Mouse (Mus musculus) intestine, embryonic 15.5 days (tissue): ENCODE measurements around the gene Cpsf2. TPM values are rescaled to one million over a fixed set of nuclear protein-coding genes. Genes with fewer than 3 reads are reported as not detected.
"Not testable (repeated sequence)": the region's sequence is repeated elsewhere in the genome, so short reads cannot be mapped to it uniquely, and the experiment has no call there.

ENCODE experiments used
- ATAC-seq: fragments of 200-750 bp; cut with Nextera tagmentation; 2 replicates; pipeline ENCODE4 v1.8.0; 2017; ENCODE audit warnings: moderate TSS enrichment, moderate library complexity
- H3K27ac ChIP-seq: fragments of 300-500 bp; sonication (generic); 2 replicates; pipeline ENCODE4 v1.5.1; 2015; ENCODE audit warnings: mild to moderate bottlenecking, inconsistent platforms
- H3K27me3 ChIP-seq: fragments of 300-500 bp; sonication (generic); replicated peaks from 2 replicates; pipeline ENCODE4 v1.6.1; 2015; ENCODE audit warnings: inconsistent platforms
- H3K36me3 ChIP-seq: fragments of 300-500 bp; sonication (generic); 2 replicates; pipeline ENCODE4 v1.6.1; 2015; ENCODE audit warnings: inconsistent platforms
- H3K4me1 ChIP-seq: fragments of 300-500 bp; sonication (generic); replicated peaks from 2 replicates; pipeline ENCODE4 v1.6.1; 2015; ENCODE audit warnings: inconsistent platforms
- H3K4me2 ChIP-seq: fragments of 300-500 bp; sonication (generic); replicated peaks from 2 replicates; pipeline ENCODE4 v1.6.1; 2015; ENCODE audit warnings: mild to moderate bottlenecking, inconsistent platforms
- H3K4me3 ChIP-seq: fragments of 300-500 bp; sonication (generic); replicated peaks from 2 replicates; pipeline ENCODE4 v1.5.1; 2015; ENCODE audit warnings: inconsistent platforms
- H3K9ac ChIP-seq: fragments of 300-500 bp; sonication (generic); 2 replicates; pipeline ENCODE4 v1.6.1; 2015; ENCODE audit warnings: inconsistent platforms
- H3K9me3 ChIP-seq: fragments of 300-500 bp; sonication (generic); 2 replicates; pipeline ENCODE4 v1.6.1; 2016; ENCODE audit warnings: inconsistent platforms
- WGBS: fragments of 180-500 bp; shearing (Covaris S2); methylation state at CpG from one replicate; pipeline ENCODE4 v1.1.7; 2015; 5-methylcytosine and 5-hydroxymethylcytosine counted together
- polyA plus RNA-seq: library from polyadenylated mRNA; unstranded; fragments of >200 nt; fragmentation: Nextera tagmentation; extraction: Ambion mirVana; gene quantifications from 2 replicates; pipeline ENCODE4 v1.2.1, GENCODE M21; 2015

Gene Cpsf2
- polyA plus RNA-seq: 24.7 and 27.1 TPM in 2 replicates

- H3K4me2 ChIP-seq: peak within 1 kb of the TSS; percentile 63
- no peaks in the 10 kb centered on the region for H3K27me3 ChIP-seq
- peak within 1 kb of the TSS; percentile 95 for H3K27ac ChIP-seq
- peak; percentile 98 for ATAC-seq
- no peaks in the 10 kb centered on the region for H3K36me3 ChIP-seq
- WGBS: under 1% methylated on average over 77 of the region's 77 CpGs
- no peaks in the 10 kb centered on the region for H3K9me3 ChIP-seq
- peaks cover 9% of the 10 kb centered on the region for H3K4me1 ChIP-seq
- peak within 1 kb of the TSS; percentile 90 for H3K4me3 ChIP-seq
- H3K9ac ChIP-seq: peak within 1 kb of the TSS; percentile 92
Observed at GRCm38 (mm10) chr12:101975601-101976571, at the start of gene Cpsf2. TSS of gene Cpsf2 (plus strand) at chr12:101975988.

DNA sequence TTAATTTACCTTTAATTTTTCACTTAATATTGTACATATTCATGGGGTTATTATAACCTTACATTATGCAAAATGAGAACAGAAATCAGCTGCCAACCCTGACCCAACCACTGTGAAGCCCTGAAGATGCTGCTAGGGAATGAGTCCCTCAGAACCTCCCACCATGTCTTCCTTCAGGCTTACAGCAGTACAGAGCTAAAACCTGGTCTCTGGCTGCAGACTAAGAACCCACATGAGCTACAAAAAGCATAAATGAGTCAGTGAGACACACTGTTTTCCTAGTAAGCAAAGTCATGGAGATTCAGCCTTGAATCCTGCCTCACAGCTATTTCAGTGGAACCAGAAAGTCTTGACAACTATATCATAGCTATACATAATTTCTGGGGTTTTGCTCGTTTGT, 47.4 kb upstream of the Cpsf2 start:
- Histone ChIP-seq H3K4me1 (no peaks in the 10 kb centered on the region), H3K27ac (no peak overlapping the region), H3K27me3 (no peaks in the 10 kb centered on the region), H3K9me3 (no peaks in the 10 kb centered on the region), H3K9ac (no peak overlapping the region), H3K36me3 (peaks cover 11% of the 10 kb centered on the region), H3K4me3 (no peak overlapping the region), H3K4me2 (no peak overlapping the region)
- 74% methylated on average over 1 of the region's 1 CpGs for WGBS
- ATAC-seq: no peak

DNA sequence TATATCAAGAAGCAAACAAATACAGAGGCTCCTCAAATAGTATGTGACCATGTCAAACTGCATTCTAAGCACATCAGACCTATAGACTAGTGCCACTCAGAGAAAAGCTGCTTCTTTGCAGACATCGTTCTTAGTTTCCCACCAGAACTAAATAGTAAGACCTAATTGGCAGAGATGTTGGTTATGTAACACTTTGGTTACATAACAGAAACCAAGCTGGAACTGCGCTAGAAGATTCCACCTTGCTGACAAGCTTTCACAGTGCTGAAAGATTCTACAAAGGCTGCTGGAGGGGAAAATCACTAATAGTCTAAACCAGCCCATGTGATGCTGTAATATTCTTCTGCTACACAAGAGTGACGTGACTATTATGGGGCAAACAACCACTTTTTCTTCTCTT, 40.6 kb upstream of the Cpsf2 start:
- 96% methylated on average over 3 of the region's 3 CpGs for WGBS

GRCm38 (mm10) chr12:101937572-101937971, 38.2 kb upstream of the Cpsf2 start:
- H3K36me3 ChIP-seq: peaks cover 25% of the 10 kb centered on the region
- no peak overlapping the region for H3K9ac ChIP-seq
- no peak overlapping the region for H3K27ac ChIP-seq
- no peaks in the 10 kb centered on the region for H3K27me3 ChIP-seq
- H3K4me2 ChIP-seq: no peak overlapping the region
- no peaks in the 10 kb centered on the region for H3K9me3 ChIP-seq
- no peak for ATAC-seq
- no peaks in the 10 kb centered on the region for H3K4me1 ChIP-seq
- 83% methylated on average over 7 of the region's 7 CpGs for WGBS
- H3K4me3 ChIP-seq: no peak overlapping the region

More for the DNA sequence above, 40.6 kb upstream of the Cpsf2 start:
- no peaks in the 10 kb centered on the region for H3K9me3 ChIP-seq
- no peak overlapping the region for H3K9ac ChIP-seq
- H3K4me3 ChIP-seq: no peak overlapping the region
- peaks cover 14% of the 10 kb centered on the region for H3K36me3 ChIP-seq
- no peaks in the 10 kb centered on the region for H3K4me1 ChIP-seq
- ATAC-seq: no peak
- H3K27me3 ChIP-seq: no peaks in the 10 kb centered on the region
- H3K4me2 ChIP-seq: no peak overlapping the region
- no peak overlapping the region for H3K27ac ChIP-seq

GRCm38 (mm10) chr12:101947986-101948385, 27.8 kb upstream of the Cpsf2 start:
- Histone ChIP-seq H3K4me3 (no peak overlapping the region), H3K27ac (no peak overlapping the region), H3K9me3 (no peaks in the 10 kb centered on the region), H3K4me1 (no peaks in the 10 kb centered on the region), H3K36me3 (peaks cover 13% of the 10 kb centered on the region; the same call in 1 of the 2 replicates), H3K4me2 (no peak overlapping the region), H3K27me3 (no peaks in the 10 kb centered on the region), H3K9ac (no peak overlapping the region)
- 88% methylated on average over 8 of the region's 8 CpGs for WGBS
- ATAC-seq: no peak

DNA sequence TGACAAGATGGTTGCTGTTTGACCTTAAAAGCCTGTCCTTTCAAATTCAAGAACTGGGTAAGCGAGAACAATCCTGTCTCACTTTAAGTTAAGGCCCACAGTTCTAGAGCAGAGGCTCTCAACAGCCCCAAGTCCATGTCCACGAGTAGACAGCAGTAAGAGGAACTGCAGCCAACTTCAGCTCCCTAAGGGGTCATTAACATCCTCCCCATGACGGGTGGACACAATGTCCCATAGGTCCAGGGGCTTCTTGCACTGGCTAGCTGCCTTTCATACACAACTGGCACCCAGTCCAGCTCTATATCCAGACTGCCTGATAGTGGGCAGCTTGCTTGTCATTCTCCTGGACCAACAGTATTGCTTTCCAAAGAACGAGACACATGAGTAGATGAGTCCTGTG, 27.0 kb upstream of the Cpsf2 start:
- Histone ChIP-seq H3K27ac (no peak overlapping the region), H3K4me1 (no peaks in the 10 kb centered on the region), H3K27me3 (no peaks in the 10 kb centered on the region), H3K9me3 (no peaks in the 10 kb centered on the region), H3K9ac (no peak overlapping the region), H3K36me3 (peaks cover 13% of the 10 kb centered on the region; the same call in 1 of the 2 replicates), H3K4me2 (no peak overlapping the region), H3K4me3 (no peak overlapping the region)
- ATAC-seq: no peak
- 75% methylated on average over 4 of the region's 4 CpGs for WGBS

DNA sequence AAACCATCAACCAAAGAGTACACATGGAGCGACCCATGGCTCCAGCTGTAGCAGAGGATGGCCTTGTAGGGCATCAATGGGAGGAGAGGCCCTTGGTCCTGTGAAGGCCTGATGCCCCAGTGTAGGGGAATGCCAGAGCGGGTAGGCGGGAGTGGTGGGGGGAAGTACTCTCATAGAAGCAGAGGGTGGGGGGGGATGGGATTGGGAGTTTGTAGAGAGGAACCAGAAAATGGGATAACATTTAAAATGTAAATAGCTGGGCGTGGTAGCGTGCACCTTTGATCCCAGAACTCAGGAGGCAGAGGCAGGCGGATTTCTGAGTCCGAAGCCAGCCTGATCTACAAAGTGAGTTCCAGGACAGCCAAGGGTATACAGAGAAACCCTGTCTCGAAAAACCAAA, 20.0 kb upstream of the Cpsf2 start:
- H3K9ac ChIP-seq, H3K9me3 ChIP-seq, ATAC-seq, H3K4me3 ChIP-seq, H3K27me3 ChIP-seq, H3K4me2 ChIP-seq, H3K4me1 ChIP-seq, H3K36me3 ChIP-seq, H3K27ac ChIP-seq: not testable (repeated sequence)
- WGBS: 96% methylated on average over 8 of the region's 8 CpGs

- Histone ChIP-seq H3K9ac (peak overlapping the region; percentile 88), H3K4me3 (peak overlapping the region; percentile 87), H3K27me3 (no peaks in the 10 kb centered on the region), H3K4me1 (no peaks in the 10 kb centered on the region), H3K36me3 (no peaks in the 10 kb centered on the region), H3K27ac (peak overlapping the region; percentile 56; the same call in 1 of the 2 replicates), H3K4me2 (peak overlapping the region; percentile 67), H3K9me3 (no peaks in the 10 kb centered on the region)
- no peak for ATAC-seq
- 11% methylated on average over 26 of the region's 26 CpGs for WGBS
Observed at GRCm38 (mm10) chr12:101957079-101957941, 18.5 kb upstream of the Cpsf2 start.

- H3K4me3 ChIP-seq: peak within 1 kb of the TSS; percentile 87
- H3K36me3 ChIP-seq: no peaks in the 10 kb centered on the region
- H3K4me1 ChIP-seq: no peaks in the 10 kb centered on the region
- peak; percentile 100 for ATAC-seq
- peak within 1 kb of the TSS; percentile 88 for H3K9ac ChIP-seq
- H3K27ac ChIP-seq: peak within 1 kb of the TSS; percentile 56; the same call in 1 of the 2 replicates
- H3K4me2 ChIP-seq: peak within 1 kb of the TSS; percentile 67
- WGBS: under 1% methylated on average over 54 of the region's 54 CpGs
- no peaks in the 10 kb centered on the region for H3K27me3 ChIP-seq
- H3K9me3 ChIP-seq: no peaks in the 10 kb centered on the region
Observed at GRCm38 (mm10) chr12:101957942-101958544, 17.7 kb upstream of the Cpsf2 start, which contains the start of gene Atxn3. TSS of gene Atxn3 (minus strand) at chr12:101958246.

- WGBS: 47% methylated on average over 9 of the region's 9 CpGs
- peak; percentile 2; the same call in 1 of the 2 replicates for ATAC-seq
- Histone ChIP-seq H3K27ac (no peak overlapping the region), H3K4me2 (peak overlapping the region; percentile 46), H3K4me1 (no peaks in the 10 kb centered on the region), H3K9ac (no peak overlapping the region), H3K36me3 (no peaks in the 10 kb centered on the region), H3K27me3 (no peaks in the 10 kb centered on the region), H3K9me3 (no peaks in the 10 kb centered on the region), H3K4me3 (peak overlapping the region; percentile 18)
Observed at GRCm38 (mm10) chr12:101958556-101958955, 17.2 kb upstream of the Cpsf2 start.

DNA sequence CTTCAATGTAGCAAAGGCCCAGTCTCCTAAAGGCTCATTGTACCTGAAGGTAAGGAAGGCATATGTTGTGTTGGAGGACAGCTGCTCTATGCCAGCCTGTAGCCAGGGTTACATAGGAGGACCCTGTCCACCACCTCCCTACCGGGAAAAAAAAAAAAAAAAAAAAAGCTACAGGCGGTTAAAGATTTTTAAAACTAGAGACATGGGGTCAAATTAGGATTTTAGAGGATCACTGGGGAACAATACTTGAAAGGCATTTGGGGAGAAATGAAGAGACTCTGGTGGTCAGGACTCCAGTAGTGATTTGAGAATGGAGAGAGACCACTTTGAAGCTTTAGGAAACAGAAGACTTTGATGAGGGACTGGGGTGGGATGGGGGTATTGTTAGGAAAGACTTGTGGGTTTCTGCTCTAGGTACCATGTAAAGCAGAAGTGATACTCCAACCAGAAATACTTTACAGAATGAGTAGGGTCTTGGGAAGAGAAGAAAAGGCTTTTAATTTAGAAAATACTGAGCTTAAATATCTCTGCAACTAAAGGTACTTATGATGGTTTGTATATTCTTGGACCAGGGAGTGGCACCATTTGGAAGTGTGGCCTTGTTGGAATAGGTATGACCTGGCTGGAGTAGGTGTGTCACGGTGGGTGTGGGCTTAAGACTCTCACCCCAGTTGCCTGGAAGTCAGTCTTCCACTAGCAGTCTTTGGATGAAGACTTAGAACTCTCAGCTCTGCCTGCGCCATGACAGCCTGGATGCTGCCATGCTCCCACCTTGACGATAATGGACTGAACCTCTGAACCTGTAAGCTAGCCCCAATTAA, 16.6 kb upstream of the Cpsf2 start:
- H3K4me3 ChIP-seq: 0 out of 2 replicates have a peak overlapping the region, but pooled peaks have one; percentile 18

More for the DNA sequence above, 16.6 kb upstream of the Cpsf2 start:
- peak overlapping the region; percentile 46 for H3K4me2 ChIP-seq
- not testable (repeated sequence) for H3K4me1 ChIP-seq, H3K9me3 ChIP-seq, H3K27me3 ChIP-seq, H3K9ac ChIP-seq, ATAC-seq, H3K36me3 ChIP-seq, H3K27ac ChIP-seq
- WGBS: 86% methylated on average over 5 of the region's 5 CpGs
